10 mouse cellular contexts compared by ENCODE assay signal in genomic region chr3:20986942-20987341, GRCm38 (mm10).
A peak's percentile ranks its signal among the peaks of the same experiment; 100 is the strongest.
DNase-seq lines count a peak whose midpoint lies in the region; ATAC-seq and TF ChIP-seq lines count a peak whose summit lies in the region.
"Had no signal": no experiment of that assay in that cellular context is flagged by ENCODE, and none has a peak within 500 bp of the region (broad histone marks: within the 10 kb centered on the region; RNA-seq: fewer than 3 reads in every experiment).

No protein-coding gene starts in this region.

- peaks cover 17% of the 10 kb centered on the region for H3K4me1 ChIP-seq in heart, embryonic 13.5 days
- H3K4me1 ChIP-seq in forebrain, postnatal 0 days (ENCODE audit: insufficient read depth) = peaks cover 17% of the 10 kb centered on the region; the same call in 1 of the 2 replicates
- peaks cover 18% of the 10 kb centered on the region for H3K4me1 ChIP-seq in midbrain, embryonic 15.5 days
- H3K4me1 ChIP-seq in intestine, embryonic 15.5 days (replicated peaks) = 0 out of 2 replicates have a peak, but pooled peaks cover 4% of the 10 kb centered on the region

- no peak for DNase-seq in heart, adult 9 months (ENCODE audit: low spot score in 2 of 2)
- DNase-seq in cerebellum, postnatal 14 days = peak; percentile 41 to 64
- DNase-seq in forebrain, postnatal 0 days = peak; percentile 21
- DNase-seq in spleen, postnatal 10 days (ENCODE audit: low spot score in 2 of 2) = no peak
- DNase-seq in layer of hippocampus, postnatal 25 days (ENCODE audit: extremely low spot score in 1 of 2, low spot score in 1 of 2) = no peak

- H3K9ac ChIP-seq in heart, embryonic 13.5 days = no peak overlapping the region
- H3K9ac ChIP-seq in forebrain, postnatal 0 days = no peak overlapping the region
- no peak overlapping the region for H3K9ac ChIP-seq in midbrain, embryonic 15.5 days
- no peak overlapping the region for H3K9ac ChIP-seq in intestine, embryonic 15.5 days
- H3K9ac ChIP-seq: liver, embryonic 14.5 days had no signal

- H3K9me3 ChIP-seq in heart, embryonic 13.5 days = peaks cover 4% of the 10 kb centered on the region; the same call in 1 of the 2 replicates
- H3K9me3 ChIP-seq in forebrain, postnatal 0 days (ENCODE audit: low read length) = no peaks in the 10 kb centered on the region
- H3K9me3 ChIP-seq in midbrain, embryonic 15.5 days = no peaks in the 10 kb centered on the region
- H3K9me3 ChIP-seq in intestine, embryonic 15.5 days = no peaks in the 10 kb centered on the region

- H3K27ac ChIP-seq in heart, embryonic 13.5 days (replicated peaks) = 0 out of 2 replicates have a peak overlapping the region, but pooled peaks have one; percentile 12
- H3K27ac ChIP-seq in forebrain, postnatal 0 days (ENCODE audit: low read depth, low read length) = peak overlapping the region; percentile 3; the same call in 1 of the 2 replicates
- H3K27ac ChIP-seq in midbrain, embryonic 15.5 days = peak overlapping the region; percentile 66
- no peak overlapping the region for H3K27ac ChIP-seq in intestine, embryonic 15.5 days
- H3K27ac ChIP-seq: liver, embryonic 14.5 days had no signal

- no peaks in the 10 kb centered on the region for H3K36me3 ChIP-seq in heart, embryonic 13.5 days
- H3K36me3 ChIP-seq in forebrain, postnatal 0 days (ENCODE audit: insufficient read depth) = no peaks in the 10 kb centered on the region
- H3K36me3 ChIP-seq in midbrain, embryonic 15.5 days (replicated peaks) = no peaks in the 10 kb centered on the region
- no peaks in the 10 kb centered on the region for H3K36me3 ChIP-seq in intestine, embryonic 15.5 days

- no peak for ATAC-seq in heart, embryonic 13.5 days (ENCODE audit: extremely low read depth, insufficient number of reproducible peaks, low FRiP score, low TSS enrichment)
- ATAC-seq in forebrain, postnatal 0 days = no peak
- ATAC-seq in midbrain, embryonic 15.5 days (replicated peaks) = peak; percentile 60
- no peak for ATAC-seq in intestine, embryonic 15.5 days
- ATAC-seq: intestine, embryonic 16.5 days had no signal

- no peak for TF ChIP-seq CTCF in forebrain, postnatal 0 days (IDR thresholded peaks at IDR 0.05; ENCODE audit: low read depth)

- H3K27me3 ChIP-seq in heart, embryonic 13.5 days (replicated peaks) = no peaks in the 10 kb centered on the region
- H3K27me3 ChIP-seq in forebrain, postnatal 0 days (ENCODE audit: insufficient read depth, low read length) = no peaks in the 10 kb centered on the region
- no peaks in the 10 kb centered on the region for H3K27me3 ChIP-seq in midbrain, embryonic 15.5 days (replicated peaks)
- H3K27me3 ChIP-seq in intestine, embryonic 15.5 days (replicated peaks) = no peaks in the 10 kb centered on the region

- H3K4me2 ChIP-seq in heart, embryonic 13.5 days = no peak overlapping the region
- no peak overlapping the region for H3K4me2 ChIP-seq in forebrain, postnatal 0 days (ENCODE audit: low read depth)
- H3K4me2 ChIP-seq in midbrain, embryonic 15.5 days = no peak overlapping the region
- H3K4me2 ChIP-seq in intestine, embryonic 15.5 days (replicated peaks) = no peak overlapping the region

- H3K4me3 ChIP-seq in heart, embryonic 13.5 days = no peak overlapping the region
- no peak overlapping the region for H3K4me3 ChIP-seq in forebrain, postnatal 0 days (ENCODE audit: low read depth, low read length)
- H3K4me3 ChIP-seq in midbrain, embryonic 15.5 days = no peak overlapping the region
- H3K4me3 ChIP-seq in intestine, embryonic 15.5 days (replicated peaks) = no peak overlapping the region

- 5% methylated on average over 1 of the region's 1 CpGs for WGBS in heart, embryonic 13.5 days
- 0% methylated on average over 1 of the region's 1 CpGs for WGBS in forebrain, postnatal 0 days
- WGBS in midbrain, embryonic 15.5 days = 4% methylated on average over 1 of the region's 1 CpGs
- 7% methylated on average over 1 of the region's 1 CpGs for WGBS in intestine, embryonic 15.5 days

Comparison
In these comparisons a context has a peak if more than half of its experiments do, and no peak if none do; other contexts are left out.
1. DNase-seq: peak in cerebellum, postnatal 14 days (2 of 2) and forebrain, postnatal 0 days (single experiment); none in heart, adult 9 months (0 of 2), spleen, postnatal 10 days (0 of 2) and layer of hippocampus, postnatal 25 days (0 of 2).